Mouse (Mus musculus): Measurements from ENCODE around the gene Mier2.

- TF ChIP-seq CTCF (IDR thresholded peaks at IDR 0.05): no peak
- no peak for TF ChIP-seq EP300 (IDR thresholded peaks at IDR 0.05)
Measured at GRCm38 (mm10) chr10:79506709-79507108, 48.3 kb downstream of the Mier2 start.
